Mouse (Mus musculus) left cerebral cortex, adult 11 months (tissue): Measurements from ENCODE around the gene Ebpl.
A peak's percentile ranks its signal among the peaks of the same experiment; 100 is the strongest.

Experiments
- DNase-seq: peaks from one replicate; pipeline ENCODE4 v3.0.0; 2022; ENCODE audit warnings: low spot score

Gene Ebpl

DNA sequence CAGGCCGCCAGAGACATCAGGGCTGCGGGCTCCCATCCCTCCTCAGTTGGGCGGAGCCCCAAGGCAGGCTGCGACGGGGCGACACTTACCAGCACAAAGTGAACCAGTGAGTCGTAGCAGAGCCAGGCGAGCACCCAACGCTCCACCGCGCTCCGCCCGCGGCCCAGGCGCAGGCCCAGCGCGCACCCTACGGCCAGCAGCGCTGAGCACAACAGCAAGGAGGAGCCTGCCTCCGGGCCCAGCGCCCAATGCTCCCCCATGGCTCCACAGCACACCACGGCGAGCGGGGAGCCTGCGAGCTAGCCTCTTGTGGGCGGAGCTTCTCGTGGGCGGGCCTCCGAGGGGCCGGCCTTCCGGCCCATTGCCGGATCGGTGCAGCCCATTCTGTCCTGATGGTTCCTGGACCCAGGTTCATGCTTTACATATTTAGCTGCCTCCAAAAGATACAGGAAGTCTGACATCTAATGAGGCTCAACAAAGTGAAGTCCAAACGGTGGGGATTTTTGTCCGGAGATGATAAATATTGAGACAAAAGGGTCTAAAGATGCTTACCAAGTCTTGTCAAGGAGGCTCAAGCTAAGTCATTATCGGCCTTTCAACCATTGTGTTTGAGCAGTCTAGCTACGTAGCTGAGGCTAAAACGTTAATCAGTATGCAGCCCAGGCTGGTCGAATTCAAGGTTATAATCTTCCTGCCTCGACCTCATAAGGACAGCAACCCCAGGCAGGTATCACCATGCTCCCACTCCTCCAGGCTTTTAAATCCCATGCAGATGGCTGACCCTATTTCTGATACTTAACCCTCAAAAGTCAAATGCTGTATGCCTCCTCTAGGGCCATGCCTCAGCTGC is at the start of gene Ebpl:
Gene Ebpl (minus strand): TSS at position 309 of the 850 bp plus-strand sequence.
- peak; percentile 87 for DNase-seq

DNA sequence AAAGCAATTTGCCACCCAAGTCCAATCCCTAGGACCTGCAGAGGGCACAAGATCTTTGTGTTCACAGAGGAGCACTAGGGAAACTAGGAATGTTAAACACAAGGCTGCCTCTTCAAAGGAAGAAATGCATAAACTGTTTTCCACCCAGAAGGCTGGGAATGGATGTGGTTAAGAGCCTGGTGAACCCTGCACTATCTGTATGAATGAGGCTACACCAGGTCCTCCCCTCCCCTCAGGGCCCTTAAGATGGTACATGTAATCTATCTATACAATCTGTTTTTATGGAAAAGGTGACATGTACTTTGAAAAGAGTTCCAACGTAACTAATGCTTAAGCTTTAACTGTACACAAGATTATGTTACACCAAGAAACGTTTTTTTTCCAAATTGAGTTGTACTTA is 49.8 kb upstream of the Ebpl start:
- DNase-seq, result no peak

GRCm38 (mm10) chr14:61407055-61407454 is 46.8 kb upstream of the Ebpl start:
- no peak for DNase-seq

DNA sequence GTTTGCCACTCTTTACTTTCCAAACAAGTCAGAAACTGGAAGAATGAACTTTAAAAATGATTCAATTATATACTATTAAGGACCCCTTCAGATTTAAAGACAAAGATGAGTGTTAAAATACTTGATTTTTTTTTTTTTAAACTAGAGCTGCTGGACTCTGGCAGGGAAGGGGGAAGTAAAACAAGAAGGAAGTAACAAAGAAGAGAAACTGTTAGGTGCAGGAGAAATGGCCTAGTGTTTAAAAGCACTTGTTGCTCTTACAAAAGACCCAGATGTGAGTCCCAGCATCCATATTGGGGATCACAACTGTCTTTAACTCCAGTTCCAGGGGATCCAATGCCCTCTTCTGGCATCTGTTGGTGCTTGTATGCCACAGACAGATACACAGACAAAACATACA is 45.5 kb upstream of the Ebpl start:
- no peak for DNase-seq

DNA sequence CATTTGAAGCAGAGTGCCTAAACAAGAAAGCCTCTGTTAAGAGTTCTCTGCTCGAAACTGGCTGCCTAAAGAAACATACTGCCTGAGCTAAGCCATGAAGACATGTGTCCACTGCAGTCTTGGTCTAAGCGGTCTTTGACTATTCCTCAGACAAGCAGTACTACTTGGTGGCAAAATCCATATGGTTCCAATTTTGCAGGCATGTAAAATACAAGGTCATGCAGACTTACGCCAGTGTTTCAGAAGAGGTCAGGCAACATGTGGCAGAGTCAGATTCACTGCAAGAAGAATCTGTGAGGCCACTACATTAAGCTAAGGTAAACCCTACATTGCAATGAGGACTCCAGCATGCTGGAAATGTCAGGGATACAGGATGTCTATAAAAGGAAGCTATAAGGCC is 44.7 kb upstream of the Ebpl start:
- no peak for DNase-seq

DNA sequence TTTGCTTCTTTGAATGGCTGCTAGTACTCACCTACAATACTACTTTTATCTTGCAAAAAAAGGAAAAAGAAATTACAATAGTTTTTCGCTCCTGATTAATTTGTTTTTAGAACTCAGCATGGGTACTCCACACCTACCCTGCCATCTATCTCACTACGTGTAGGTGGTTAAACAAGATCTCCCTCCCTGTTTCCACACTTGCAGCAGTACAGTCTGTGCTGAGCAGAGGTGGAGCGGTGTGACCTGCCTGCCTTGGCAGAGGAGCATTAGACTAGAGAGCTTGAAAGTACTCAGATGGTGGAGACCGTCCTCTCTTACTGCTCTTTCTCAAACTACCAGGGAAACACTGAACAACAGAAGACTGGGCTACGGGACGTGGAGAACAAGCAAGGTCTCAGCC is 34.5 kb upstream of the Ebpl start:
- DNase-seq, result peak; percentile 7

- DNase-seq, result no peak
Measured at GRCm38 (mm10) chr14:61390586-61390985, 30.3 kb upstream of the Ebpl start.

DNA sequence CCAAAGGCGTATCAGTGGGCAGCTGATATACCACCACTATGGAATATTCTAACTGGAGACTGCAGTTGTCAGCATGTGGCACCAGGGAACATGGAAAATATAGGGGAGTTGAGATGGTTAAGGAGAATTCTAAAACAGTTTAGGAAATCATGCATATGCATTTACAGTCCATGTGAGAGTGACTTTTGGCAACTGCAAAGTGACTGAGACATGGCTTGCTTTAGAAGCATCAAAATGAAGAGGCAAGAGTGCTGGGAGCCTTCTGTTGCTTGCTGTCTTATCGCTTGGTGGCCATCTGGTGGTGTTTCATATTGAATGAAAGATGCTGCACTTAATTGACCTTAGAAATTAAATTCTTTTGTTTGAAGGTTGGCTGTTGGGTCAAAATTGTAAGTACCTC is 7.1 kb upstream of the Ebpl start:
- DNase-seq, result no peak

GRCm38 (mm10) chr14:61364656-61365055 is 4.4 kb upstream of the Ebpl start:
- no peak for DNase-seq

DNA sequence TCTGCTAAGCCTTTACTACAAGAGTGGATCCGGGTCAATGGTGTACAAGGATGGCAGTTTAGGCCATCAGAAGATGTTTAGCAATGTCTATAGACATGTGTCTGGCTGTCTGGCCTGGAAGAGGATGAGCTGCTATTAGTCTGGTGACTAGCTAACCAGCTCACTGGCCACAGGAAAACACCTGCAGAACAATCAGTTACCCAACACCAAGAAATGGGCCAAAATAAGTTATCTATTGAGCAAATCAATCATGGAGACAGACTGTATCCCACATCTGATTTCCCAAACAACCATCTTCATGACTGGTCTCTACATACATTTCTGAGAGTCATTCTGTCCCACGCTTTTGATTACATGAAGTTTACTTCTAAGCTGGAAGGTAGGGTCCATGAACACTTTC is 3.5 kb upstream of the Ebpl start:
- no peak for DNase-seq

DNA sequence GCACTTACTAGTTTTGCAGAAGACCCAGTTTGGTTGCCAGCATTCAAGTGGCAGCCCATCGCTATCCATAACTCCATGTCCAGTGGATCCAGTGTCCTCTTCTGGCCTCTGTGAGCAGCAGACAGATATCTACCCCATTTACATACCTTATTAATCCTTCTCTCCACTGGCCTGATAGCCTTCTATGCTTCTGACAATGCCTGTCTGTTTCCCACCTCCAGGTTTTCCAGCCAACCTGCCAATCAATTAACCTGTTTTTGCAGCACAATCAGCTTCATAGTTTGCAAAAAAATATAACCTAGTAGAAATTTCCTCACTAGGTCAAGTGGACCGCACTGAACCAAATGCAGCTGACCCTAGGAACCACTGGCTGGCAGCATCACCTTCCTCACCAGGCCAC is 2.0 kb upstream of the Ebpl start:
- DNase-seq, result no peak

DNA sequence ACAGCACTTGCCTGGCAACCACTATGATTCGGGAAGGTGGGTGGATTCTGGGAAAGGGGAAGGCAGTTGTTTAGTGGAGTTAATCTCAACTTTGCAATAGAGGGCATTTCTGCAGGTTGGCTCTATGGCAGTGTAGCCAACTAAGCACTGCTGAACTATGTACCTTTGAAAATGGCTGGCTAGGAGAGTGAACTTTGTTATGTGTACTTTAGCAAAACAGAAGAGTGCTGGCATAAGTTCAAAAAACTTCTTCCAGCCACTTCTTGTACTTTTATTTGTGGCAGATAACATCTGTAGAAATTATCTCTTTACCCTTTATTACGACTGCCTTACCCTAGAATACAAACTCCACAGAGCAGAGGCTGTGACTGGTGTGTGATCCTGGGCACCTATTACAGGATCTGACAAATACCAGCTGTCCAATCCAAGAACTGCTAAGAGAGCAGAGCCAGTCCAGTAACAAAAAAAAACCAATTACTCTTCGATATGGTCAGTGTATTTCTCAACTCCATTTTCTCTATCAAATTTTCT is 807 bp upstream of the Ebpl start:
- no peak for DNase-seq

GRCm38 (mm10) chr14:61354251-61355235 is 5.7 kb downstream of the Ebpl start:
- DNase-seq, result no peak

DNA sequence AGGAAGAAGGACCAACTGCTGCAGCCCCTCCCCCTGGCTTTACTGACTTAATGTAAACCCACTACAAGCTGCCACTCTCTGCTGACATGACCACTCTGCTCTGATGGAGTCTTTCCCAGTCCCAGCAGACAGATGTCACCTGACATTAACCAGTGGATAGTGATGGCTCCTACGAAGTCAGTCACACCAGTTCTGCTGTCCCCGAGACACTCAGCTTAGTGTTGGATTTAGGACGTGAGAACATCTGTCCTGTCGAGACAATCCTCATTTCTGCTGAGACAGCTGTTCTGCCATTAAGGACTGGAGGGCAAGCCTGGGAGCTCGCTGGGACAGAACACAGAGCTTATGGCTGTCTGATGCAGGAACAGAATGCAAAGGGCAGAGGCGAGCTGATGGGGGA is 9.4 kb downstream of the Ebpl start:
- DNase-seq, result no peak

DNA sequence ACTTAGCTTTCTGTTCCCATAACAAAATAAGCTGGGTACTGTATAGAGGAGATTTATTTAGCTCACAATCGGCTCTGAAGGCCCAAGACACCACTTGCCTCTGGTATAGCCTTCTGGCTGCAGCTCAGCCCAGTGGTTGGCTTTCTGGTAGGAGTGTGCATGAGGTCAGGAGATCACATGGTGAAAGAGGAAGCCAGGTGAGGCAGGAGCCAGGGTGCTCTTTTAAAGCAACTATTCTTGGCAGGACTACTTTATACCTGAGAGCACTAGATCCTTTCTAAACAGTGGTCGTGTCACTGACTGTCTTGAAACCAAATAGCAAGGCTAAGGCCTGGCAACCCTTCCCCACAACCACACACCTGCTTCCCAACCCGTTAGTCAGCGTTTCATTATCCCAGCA is 10.4 kb downstream of the Ebpl start:
- no peak for DNase-seq

DNA sequence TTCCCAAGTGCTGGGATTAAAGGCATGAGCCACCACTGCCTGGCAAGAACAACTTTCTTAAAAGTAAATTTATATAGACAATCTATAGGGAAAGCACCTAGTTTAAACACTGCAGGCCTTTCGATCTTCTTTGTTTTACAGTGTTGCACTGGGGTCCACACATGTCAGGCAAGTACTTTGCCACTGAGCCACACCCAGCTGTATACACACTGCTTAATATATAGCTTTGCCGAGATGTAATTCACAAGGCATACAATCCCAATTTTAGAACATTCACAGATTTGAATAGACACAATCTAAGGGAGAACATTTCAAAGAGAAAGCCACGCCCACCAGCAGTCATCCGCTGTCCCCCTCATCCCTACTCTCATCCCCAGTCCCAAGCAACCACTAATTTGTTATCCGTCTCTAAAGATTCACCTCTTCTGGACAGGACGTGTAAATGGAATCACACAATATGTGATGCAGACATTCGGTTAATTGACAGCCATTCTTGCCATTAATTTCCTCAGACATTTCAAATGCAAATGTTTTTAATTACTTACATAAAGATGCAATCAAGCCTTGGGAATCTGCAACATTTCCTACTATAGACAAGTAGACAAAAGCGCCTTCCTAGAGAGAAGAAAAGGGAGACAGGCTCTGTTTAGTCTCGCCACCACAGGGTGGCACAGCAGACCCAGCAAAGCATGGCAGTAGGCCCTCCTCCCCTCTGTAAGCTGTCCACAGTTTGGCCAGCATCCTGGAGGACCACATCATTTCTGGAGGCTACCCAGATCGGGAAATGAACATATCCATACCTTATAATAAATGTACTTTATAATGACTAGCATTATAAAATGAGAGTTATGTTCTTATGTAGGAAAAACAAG is 13.2 kb downstream of the Ebpl start:
- DNase-seq, result no peak

DNA sequence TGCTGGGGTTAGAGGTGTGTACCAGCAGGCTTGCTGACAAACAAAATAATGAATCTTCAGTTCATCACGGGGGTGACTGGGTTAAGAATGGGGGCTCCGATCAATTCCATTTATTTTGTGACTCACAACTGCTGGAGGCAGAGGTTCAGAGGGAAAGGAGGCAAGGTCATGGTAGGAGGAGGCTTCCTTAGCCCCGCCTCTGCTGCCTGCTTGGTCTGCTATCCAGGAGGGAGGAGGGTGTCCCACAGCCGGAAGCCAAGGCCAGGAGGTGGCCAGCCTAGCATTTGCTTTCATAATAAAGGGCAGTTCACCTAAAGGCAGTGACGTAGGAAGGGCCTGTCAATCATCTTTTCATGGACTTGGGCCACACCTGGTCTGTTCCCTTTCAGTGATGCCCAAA is 15.6 kb downstream of the Ebpl start:
- no peak for DNase-seq

- DNase-seq, result no peak
Measured at GRCm38 (mm10) chr14:61339381-61339780, 20.9 kb downstream of the Ebpl start.

- DNase-seq, result peak; percentile 46
Measured at GRCm38 (mm10) chr14:61330996-61331561, 29.2 kb downstream of the Ebpl start.

DNA sequence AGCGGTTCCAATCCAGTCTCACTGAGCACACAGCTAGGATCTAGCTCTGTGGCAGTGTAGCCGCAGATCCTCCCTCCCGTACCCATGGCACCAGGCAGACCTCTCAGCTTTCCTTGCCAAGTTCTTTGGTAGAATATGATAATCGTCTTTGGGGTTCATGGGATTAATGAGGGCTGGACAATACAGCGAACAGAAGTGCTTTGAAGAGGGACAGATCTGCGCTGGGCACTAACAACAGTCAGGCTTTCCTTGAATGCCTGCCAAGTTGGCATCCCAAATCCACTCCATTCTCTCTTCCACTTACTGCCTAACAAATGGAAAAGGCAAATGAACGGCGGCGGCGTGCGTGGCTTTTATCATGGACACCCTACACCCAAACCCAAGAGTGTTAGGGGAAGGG is 29.6 kb downstream of the Ebpl start:
- no peak for DNase-seq
